Mouse (Mus musculus): ENCODE measurements around the gene Ilk.

Gene Ilk

DNA sequence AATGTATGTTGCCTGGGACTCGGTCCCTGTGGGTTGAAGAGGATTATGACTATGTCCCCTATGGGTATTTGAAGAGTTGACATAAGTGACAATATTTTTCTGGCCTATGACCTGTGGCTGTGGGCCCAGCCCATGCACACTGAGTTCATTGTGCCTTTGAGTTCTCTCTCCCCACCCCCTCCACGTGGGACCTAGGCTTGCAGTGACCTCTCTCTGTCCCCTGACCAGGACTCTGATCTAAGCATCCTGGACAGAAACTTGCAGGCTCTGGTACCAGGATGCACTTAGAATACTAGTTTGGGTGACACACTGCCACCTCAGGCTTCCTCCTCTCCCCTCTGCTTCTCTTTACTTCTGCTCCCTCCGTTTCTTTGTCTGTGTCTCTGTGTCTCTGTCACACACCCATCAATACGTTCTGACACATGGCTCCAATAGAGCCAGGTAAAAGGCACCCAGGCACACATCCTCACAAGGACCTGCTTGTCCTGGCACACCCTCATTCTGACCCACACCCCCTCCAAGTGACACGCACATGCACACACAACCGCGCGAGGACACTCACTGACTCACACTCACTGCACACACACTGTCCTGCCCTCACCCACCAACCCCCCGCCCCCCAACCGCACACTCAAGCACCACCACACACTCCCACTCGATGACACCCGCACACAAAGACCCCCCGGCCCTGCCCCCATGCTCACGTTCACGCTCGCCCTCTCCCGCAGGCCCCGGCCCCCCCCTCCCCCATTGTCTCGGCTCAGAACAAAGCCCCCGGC is 50.3 kb downstream of the Ilk start:
- no peak for DNase-seq

DNA sequence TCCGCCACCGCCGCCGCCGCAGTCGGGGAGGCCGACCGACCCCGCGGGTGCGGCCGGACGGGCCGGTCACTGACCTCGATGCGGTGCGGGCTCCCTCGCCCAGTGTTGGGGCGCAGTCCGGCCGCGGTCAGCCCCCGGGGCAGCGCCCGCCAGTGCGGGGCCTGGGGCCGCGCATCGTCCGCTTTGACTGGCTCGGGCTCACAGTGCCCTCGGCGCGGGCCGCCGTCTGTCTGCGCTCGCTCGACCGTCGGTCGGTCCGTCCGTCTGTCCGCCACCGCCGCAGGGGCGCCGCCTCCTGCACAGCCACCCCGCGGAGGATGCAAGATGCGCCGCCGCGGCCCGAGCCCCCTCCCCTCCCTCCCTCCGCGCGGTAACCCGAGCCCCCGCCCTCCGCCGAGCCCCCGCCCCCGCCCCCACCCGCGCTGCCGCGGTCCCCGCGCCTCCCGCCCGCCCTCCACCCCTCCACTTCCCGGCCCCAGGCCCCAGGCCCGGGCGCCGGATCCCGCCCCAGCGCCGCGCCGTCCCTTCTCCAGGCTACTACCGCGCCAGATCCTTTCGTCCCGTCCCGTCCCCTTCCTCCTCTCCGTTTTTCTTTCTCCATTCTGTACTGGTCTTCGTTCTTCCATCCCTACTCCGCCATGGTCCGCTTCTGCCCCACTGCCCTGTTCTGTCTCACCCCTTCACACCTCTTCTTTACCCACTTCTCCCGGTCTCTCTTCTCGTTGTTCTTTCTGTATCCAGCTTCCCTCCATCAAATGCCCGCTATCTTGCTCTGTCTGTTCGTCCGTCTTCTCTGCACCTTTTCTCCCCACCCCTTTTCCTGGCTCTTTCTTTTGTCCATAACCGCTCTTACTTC is 51.1 kb downstream of the Ilk start, which contains the start of gene Dchs1:
Gene Dchs1, minus strand, starts transcription at position 370 of the 856 bp plus-strand sequence.
- no peak for DNase-seq

DNA sequence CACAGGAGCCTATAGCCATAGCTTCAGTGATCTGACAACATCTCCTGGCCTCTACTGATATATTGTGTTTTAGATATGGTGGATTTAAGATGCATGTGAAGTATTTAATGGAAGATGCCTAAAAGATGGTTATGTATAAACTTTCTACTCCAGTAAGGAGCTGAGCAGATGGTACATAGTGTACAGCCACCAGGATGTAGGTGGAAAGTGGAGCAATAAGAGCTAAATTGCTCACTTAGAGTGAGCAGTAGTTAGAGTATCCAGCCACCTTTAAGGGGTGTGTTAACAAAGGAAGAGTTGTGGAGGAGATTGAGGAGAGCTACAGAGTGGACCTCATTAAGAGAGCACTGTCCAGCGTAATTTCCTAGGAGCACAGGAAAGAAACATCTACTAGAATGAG is 54.8 kb downstream of the Ilk start:
- no peak for DNase-seq

Measured in right cerebral cortex, adult 18-20 months (tissue).